Mouse (Mus musculus): ENCODE measurements around the gene Cfap45. TPM values are rescaled to one million over a fixed set of nuclear protein-coding genes. Genes with fewer than 3 reads are reported as not detected.

Gene Cfap45
- polyA plus RNA-seq, 1 experiment from 2014 or later, result 4.6 TPM

DNA sequence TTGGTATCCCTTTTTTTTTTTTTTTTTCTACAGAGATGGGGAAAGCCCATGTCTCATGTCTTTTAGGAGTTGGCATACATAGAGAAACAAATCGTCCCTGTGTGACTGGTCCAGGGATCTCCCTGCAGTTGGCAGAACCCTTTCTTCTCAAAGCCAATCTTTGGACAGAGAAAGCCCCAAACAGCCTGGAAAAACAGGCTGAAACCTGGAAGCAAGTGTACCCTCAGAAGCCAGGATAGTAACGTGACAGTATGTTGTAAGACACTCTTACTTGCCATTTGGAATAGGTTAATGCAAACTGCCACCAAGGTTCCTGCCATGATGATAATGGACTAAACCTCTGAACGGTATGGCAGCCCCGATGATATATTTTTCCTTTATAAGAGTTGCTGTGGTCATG is 40.2 kb upstream of the Cfap45 start:
- no peak for DNase-seq (ENCODE audit: low spot score)
- H3K36me3 ChIP-seq (ENCODE audit: control insufficient read depth, insufficient read depth, low read length), result no peaks in the 10 kb centered on the region
- H3K27ac ChIP-seq (replicated peaks), result no peak overlapping the region
- WGBS, result 84% methylated on average over 4 of the region's 4 CpGs
- TF ChIP-seq CTCF (IDR thresholded peaks at IDR 0.05; ENCODE audit: low read depth) (no peak), EP300 (optimal IDR thresholded peaks at IDR 0.05) (no peak)
- peaks cover 7% of the 10 kb centered on the region; the same call in 1 of the 2 replicates for H3K4me1 ChIP-seq (replicated peaks; ENCODE audit: control insufficient read depth, insufficient read depth)
- H3K9ac ChIP-seq (ENCODE audit: low read length), result no peak overlapping the region
- no peaks in the 10 kb centered on the region for H3K9me3 ChIP-seq (ENCODE audit: control insufficient read depth, low read length)
- H3K4me3 ChIP-seq (ENCODE audit: low read depth, low read length), result no peak overlapping the region
- no peak overlapping the region for H3K4me2 ChIP-seq (replicated peaks; ENCODE audit: low read depth)
- no peaks in the 10 kb centered on the region for H3K27me3 ChIP-seq (ENCODE audit: control insufficient read depth, insufficient read depth, low read length)
- no peak for ATAC-seq (ENCODE audit: low FRiP score, low TSS enrichment)

DNA sequence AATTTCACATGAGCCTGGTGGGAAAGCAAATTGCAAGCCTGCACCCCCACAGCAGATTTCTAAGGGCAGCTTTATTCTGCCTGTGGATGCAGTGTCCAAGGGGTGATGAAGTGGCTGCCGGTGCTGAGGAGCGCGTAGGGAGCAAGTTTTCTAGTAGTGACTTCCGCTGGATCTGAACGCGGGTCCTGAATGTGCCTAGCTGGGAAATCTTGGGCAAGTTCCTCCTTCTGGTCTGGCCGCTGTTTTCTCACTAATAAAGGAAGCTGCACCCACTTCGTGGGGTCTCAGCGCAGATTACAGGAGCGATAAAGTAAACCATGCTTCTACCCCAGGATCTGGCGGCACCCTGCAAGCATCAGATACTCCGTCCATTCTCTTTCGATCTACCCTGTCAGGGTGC is 39.5 kb upstream of the Cfap45 start:
- 0 out of 2 replicates have a peak overlapping the region, but pooled peaks have one; percentile 35 for H3K9ac ChIP-seq (ENCODE audit: low read length)
- TF ChIP-seq CTCF (IDR thresholded peaks at IDR 0.05; ENCODE audit: low read depth), result no peak
- TF ChIP-seq EP300 (optimal IDR thresholded peaks at IDR 0.05), result no peak

DNA sequence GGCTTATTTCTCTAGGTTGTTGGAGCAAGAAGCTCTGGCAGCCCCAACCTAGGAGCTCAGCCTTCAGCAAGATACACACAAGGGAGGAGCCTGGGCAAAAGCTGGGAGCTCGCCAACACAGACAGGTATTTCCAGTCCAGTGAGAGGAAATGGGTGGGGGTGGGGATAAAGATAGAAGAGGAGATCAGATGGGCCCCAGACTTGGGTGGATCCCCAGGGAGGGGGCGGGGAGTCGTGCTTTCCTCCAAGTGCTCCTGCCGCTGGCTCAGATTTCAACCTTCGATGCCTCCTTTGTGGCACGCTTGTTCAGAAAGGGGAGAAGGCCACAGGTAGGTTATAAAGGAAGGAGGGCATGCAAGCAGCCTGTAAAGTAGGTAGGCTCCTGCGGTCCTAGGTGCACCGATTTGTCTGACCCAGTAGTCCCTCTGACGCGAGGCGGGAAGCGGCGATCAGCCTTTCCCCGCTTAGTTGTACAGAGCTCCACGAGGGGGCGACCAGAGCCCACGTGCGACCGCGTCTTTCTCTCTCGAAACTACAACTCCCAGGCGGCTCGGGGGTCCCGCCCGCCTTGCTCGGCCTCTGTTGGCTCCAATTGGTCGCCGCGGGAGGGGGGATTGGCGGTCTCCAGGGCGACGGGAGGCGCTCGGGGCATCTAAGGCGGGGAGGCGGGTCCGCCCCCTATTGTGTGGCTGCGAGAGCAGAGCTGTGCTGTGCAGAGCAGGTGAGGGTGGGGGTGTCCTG is 38.9 kb upstream of the Cfap45 start, which contains the start of gene Igsf9:
TSS of gene Igsf9 (plus strand) at position 249 of the 741 bp plus-strand sequence.
- H3K27ac ChIP-seq (replicated peaks), result peak within 1 kb of the TSS; percentile 88
- H3K9ac ChIP-seq (ENCODE audit: low read length), result peak within 1 kb of the TSS; percentile 51
- peak within 1 kb of the TSS; percentile 58 for H3K4me3 ChIP-seq (ENCODE audit: low read depth, low read length)
- WGBS, result under 1% methylated on average over 38 of the region's 38 CpGs
- no peaks in the 10 kb centered on the region for H3K27me3 ChIP-seq (ENCODE audit: control insufficient read depth, insufficient read depth, low read length)
- peaks cover 7% of the 10 kb centered on the region; the same call in 1 of the 2 replicates for H3K4me1 ChIP-seq (replicated peaks; ENCODE audit: control insufficient read depth, insufficient read depth)
- TF ChIP-seq EP300 (optimal IDR thresholded peaks at IDR 0.05) (no peak), CTCF (IDR thresholded peaks at IDR 0.05; ENCODE audit: low read depth) (peak; percentile 80)
- peak; percentile 93 for DNase-seq (ENCODE audit: low spot score)
- no peaks in the 10 kb centered on the region for H3K36me3 ChIP-seq (ENCODE audit: control insufficient read depth, insufficient read depth, low read length)
- H3K9me3 ChIP-seq (ENCODE audit: control insufficient read depth, low read length), result no peaks in the 10 kb centered on the region
- peak; percentile 90 for ATAC-seq (ENCODE audit: low FRiP score, low TSS enrichment)
- peak within 1 kb of the TSS; percentile 85 for H3K4me2 ChIP-seq (replicated peaks; ENCODE audit: low read depth)

More for the DNA sequence above, 39.5 kb upstream of the Cfap45 start:
- Histone ChIP-seq H3K4me3 (ENCODE audit: low read depth, low read length) (peak overlapping the region; percentile 58; the same call in 1 of the 2 replicates), H3K27me3 (ENCODE audit: control insufficient read depth, insufficient read depth, low read length) (no peaks in the 10 kb centered on the region), H3K36me3 (ENCODE audit: control insufficient read depth, insufficient read depth, low read length) (no peaks in the 10 kb centered on the region), H3K4me1 (replicated peaks; ENCODE audit: control insufficient read depth, insufficient read depth) (peaks cover 7% of the 10 kb centered on the region; the same call in 1 of the 2 replicates), H3K4me2 (replicated peaks; ENCODE audit: low read depth) (peak overlapping the region; percentile 85), H3K27ac (replicated peaks) (0 out of 2 replicates have a peak overlapping the region, but pooled peaks have one; percentile 61), H3K9me3 (ENCODE audit: control insufficient read depth, low read length) (no peaks in the 10 kb centered on the region)
- ATAC-seq (ENCODE audit: low FRiP score, low TSS enrichment), result no peak
- DNase-seq (ENCODE audit: low spot score), result no peak
- 13% methylated on average over 13 of the region's 13 CpGs for WGBS

DNA sequence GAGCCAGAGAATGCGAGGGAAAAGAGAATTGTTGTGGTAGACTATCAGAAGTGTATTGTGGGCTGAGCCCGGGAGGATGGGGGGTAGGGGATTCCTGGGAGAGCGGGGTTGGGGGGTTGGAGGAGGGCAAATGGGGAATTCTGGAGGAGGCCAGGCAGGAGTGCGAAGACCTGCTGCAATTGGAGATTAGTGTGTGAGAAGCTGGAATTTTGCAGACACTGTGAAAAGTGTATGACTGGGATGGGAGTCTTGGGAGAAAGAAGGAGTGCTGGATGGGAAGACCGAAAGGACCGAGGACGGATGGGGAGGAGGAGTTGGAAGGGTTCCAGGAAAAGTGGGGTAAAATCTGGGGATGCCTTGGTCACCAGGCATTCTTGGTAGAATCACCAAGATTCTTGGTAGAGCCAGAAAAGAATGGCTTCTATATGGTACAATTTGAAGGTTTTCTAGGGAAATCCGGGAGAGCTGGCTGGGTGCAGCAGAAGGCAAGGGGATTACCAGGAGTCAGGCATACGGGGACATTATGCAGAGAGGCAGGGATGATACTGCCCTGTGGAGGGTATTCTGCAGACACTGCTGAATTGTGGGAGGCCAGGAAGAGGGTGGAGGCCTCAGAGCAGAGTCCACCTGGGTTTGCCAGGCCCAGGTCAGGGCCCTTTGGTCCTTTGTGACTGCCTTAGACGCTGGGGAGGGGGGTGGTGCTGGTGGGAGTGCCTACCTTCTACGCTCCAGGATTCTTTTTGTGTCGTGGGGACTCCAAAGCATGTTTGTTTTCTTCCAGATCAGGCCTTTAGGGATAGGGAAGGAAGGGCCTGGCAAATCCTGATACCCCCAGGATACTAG is 37.9 kb upstream of the Cfap45 start:
- peak overlapping the region; percentile 85 for H3K4me2 ChIP-seq (replicated peaks; ENCODE audit: low read depth)
- no peak for DNase-seq (ENCODE audit: low spot score)
- no peaks in the 10 kb centered on the region for H3K9me3 ChIP-seq (ENCODE audit: control insufficient read depth, low read length)
- peak overlapping the region; percentile 58 for H3K4me3 ChIP-seq (ENCODE audit: low read depth, low read length)
- 13% methylated on average over 12 of the region's 12 CpGs for WGBS
- peaks cover 7% of the 10 kb centered on the region; the same call in 1 of the 2 replicates for H3K4me1 ChIP-seq (replicated peaks; ENCODE audit: control insufficient read depth, insufficient read depth)
- H3K36me3 ChIP-seq (ENCODE audit: control insufficient read depth, insufficient read depth, low read length), result no peaks in the 10 kb centered on the region
- H3K27me3 ChIP-seq (ENCODE audit: control insufficient read depth, insufficient read depth, low read length), result no peaks in the 10 kb centered on the region
- H3K27ac ChIP-seq (replicated peaks), result peak overlapping the region; percentile 88; the same call in 1 of the 2 replicates
- ATAC-seq (ENCODE audit: low FRiP score, low TSS enrichment), result no peak
- H3K9ac ChIP-seq (ENCODE audit: low read length), result peak overlapping the region; percentile 51
- no peak for TF ChIP-seq EP300 (optimal IDR thresholded peaks at IDR 0.05)
- TF ChIP-seq CTCF (IDR thresholded peaks at IDR 0.05; ENCODE audit: low read depth), result no peak

DNA sequence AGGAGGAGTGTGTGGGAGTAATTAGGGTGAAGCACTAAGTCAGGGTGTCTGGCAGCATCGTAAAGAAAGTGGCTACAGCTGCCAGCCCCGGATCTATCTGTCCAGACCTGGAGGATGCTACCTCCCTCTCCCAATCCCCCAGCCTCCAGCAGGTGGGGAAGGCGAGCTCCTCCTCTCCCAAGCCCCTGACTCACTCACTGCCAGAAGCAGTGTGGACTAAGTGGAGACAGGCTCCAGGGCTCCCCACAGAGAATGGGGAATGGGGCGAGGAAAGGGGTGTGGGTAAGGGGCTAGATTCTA is 37.3 kb upstream of the Cfap45 start:
- peaks cover 7% of the 10 kb centered on the region; the same call in 1 of the 2 replicates for H3K4me1 ChIP-seq (replicated peaks; ENCODE audit: control insufficient read depth, insufficient read depth)
- H3K27me3 ChIP-seq (ENCODE audit: control insufficient read depth, insufficient read depth, low read length), result no peaks in the 10 kb centered on the region
- no peaks in the 10 kb centered on the region for H3K36me3 ChIP-seq (ENCODE audit: control insufficient read depth, insufficient read depth, low read length)
- ATAC-seq (ENCODE audit: low FRiP score, low TSS enrichment) (no peak), DNase-seq (ENCODE audit: low spot score) (no peak)
- WGBS, result 37% methylated on average over 4 of the region's 4 CpGs
- H3K4me2 ChIP-seq (replicated peaks; ENCODE audit: low read depth), result peak overlapping the region; percentile 85
- no peaks in the 10 kb centered on the region for H3K9me3 ChIP-seq (ENCODE audit: control insufficient read depth, low read length)
- H3K27ac ChIP-seq (replicated peaks), result no peak overlapping the region
- no peak overlapping the region for H3K4me3 ChIP-seq (ENCODE audit: low read depth, low read length)
- no peak overlapping the region for H3K9ac ChIP-seq (ENCODE audit: low read length)
- TF ChIP-seq EP300 (optimal IDR thresholded peaks at IDR 0.05) (no peak), CTCF (IDR thresholded peaks at IDR 0.05; ENCODE audit: low read depth) (no peak; the same call in 1 of the 2 replicates)

Data from stomach, postnatal 0 days (tissue).